Mouse (Mus musculus) cerebellum, postnatal 4 days (tissue): ENCODE data around the gene Gm42906.

ENCODE experiments used
- DNase-seq, 2 experiments: peaks; one replicate each; pipeline ENCODE4 v3.0.0; 2022; ENCODE audit warnings: low spot score in 2 of 2, mixed read lengths in 1 of 2

Gene Gm42906

GRCm38 (mm10) chr5:151108291-151108897, 319.6 kb downstream of the Gm42906 start:
- DNase-seq: no peak

DNA sequence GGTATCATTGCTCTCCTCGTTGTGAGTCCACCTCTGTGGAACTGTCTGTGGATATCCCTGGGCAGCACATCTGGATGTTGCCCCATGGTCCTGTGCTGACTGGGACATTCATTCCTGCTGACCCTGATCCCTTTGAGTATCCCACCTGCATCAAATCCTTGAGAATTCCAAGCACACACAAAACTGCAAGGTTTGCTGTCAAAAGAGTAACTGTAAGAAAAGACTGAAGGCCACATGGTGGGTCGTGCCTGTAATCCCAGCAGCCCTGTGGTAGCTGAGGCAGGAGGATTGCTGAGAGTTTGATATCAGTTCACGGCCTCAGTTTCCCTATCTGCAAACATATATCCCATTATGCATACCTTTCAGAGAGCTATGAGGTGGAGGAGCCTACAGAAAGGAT, 321.1 kb downstream of the Gm42906 start:
- DNase-seq: no peak

DNA sequence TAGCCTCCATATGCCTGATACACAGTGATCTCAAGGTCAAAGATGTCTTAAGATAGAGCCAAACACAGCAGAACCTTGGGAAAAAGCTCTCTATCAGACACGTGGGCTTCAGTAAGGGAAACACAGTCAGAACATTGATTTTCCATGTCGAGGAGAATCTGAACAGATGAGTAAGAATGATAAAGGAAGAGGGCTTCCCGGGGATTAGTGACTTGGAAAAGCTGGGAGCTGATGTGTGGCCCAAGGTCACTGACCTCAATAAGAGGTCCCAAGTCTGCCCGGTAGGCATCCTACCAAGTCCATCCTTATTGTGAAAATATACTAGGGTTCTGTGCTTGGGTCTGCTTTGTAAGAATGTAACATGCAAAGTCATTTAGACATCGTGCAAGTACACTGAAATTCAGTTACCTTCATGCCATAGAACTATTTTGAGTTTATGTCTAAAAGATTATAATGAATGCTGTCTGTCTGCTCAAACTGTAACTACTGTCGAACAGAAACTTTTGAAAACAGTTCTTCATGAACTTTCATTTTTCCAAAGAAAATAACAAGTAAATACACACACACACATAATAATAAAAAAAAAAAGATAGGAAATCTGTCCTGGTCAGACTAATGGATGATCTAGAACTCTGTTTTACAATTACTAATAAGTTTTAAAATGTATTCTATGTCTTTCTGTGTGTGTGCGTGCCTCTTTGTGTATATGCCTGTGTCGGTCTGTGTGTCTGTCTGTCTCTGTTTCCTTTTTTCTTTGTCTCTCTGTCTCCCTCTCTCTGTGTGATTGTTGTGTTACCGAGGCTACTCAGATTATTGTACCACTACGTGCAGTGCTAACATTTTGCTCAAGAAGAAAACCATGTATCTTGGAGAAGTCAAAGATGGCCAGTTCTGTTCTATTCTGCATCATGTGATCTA, 322.6 kb downstream of the Gm42906 start:
- no peak for DNase-seq

DNA sequence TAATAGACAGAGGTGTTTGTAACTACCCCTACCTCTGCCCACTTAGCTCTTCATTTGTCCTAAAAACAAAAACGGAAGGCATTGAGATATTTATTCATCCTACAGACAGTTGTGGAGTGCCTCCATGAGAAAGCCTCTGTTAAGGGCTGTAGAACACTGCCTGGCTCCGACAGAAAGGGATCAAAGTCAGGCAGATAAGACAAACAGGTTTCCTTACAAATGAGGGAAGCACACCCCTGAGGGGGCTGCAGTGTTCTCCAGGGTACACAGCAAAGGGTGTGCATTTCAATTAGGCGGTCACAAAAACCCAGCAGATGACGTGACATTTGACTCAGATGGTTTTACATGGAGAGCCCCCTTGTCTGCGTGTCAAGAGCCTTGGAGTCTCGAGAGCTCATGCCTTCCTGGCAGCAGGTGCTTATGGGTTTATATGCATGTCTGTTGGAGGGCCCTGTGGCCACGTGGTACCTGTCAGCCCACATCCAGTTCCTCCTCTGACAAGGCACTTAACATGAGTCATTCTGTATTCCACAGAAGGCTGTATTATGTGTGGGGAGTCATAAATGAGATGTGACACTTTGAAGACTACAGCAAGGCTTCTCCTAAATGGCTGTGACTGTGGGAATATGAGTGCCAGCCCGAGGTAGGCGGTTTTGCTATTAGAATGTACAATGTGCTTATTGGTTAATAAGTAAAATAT, 323.5 kb downstream of the Gm42906 start:
- no peak for DNase-seq

DNA sequence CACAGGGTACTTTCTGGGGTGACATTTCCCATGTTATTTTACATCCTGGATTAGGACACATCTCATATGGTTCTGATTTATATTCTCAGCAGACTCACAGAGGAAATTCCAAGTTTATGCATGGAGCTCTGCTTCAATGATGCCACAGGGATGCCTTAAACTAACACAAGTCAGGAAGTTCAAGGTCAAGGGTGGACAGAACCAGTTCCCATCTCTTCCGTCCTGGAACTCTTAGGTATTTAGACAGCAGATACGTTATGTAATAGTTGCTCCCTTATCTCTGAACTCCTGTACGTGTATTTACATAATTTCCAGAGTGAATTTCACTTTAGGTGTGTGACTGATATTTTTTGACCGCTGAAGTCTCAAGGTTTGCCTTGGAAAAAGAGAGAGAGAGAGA, 324.7 kb downstream of the Gm42906 start:
- DNase-seq: no peak

DNA sequence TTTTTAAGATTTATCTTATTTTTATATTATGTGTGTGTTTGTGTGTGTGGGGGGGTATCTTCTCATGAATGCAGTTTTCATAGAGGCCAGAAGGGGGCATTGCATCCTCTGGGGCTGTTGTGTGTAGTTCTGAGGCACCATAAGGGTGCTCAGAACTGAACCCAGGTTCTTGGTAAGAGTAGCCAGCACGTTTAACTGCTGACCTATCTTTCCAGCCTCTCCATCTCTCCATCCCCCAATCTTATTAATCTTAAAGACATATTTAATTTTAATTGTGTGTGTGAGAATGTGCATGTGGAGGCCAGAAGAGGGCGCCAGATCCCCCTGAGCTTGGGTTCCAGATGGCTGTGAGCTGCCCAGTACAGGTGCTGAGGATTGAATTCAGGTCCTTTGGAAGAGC, 325.7 kb downstream of the Gm42906 start:
- no peak for DNase-seq

GRCm38 (mm10) chr5:151096012-151096411, 332.0 kb downstream of the Gm42906 start:
- DNase-seq: no peak

- DNase-seq: no peak
Observed at GRCm38 (mm10) chr5:151092886-151093665, 334.9 kb downstream of the Gm42906 start.

DNA sequence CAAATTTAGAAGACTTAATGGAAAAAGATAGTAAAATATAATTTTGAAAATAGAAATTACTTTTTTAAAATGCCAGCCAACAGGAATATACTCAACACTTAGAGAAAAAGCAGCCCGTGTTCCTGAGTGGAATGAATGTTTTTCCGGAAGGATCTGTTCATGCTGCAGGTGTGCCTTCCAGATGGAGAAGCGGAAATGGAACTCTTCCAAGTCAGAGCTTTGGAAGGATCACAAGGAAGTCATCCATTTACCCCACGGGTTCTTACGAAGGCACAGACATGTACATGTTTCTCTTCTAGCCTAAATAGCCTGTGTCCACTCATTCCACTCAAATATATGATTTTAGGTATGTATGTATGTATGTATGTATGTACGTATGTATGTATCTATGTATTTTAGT, 337.0 kb downstream of the Gm42906 start:
- DNase-seq: no peak

- DNase-seq: no peak
Observed at GRCm38 (mm10) chr5:151089201-151089600, 338.8 kb downstream of the Gm42906 start.

DNA sequence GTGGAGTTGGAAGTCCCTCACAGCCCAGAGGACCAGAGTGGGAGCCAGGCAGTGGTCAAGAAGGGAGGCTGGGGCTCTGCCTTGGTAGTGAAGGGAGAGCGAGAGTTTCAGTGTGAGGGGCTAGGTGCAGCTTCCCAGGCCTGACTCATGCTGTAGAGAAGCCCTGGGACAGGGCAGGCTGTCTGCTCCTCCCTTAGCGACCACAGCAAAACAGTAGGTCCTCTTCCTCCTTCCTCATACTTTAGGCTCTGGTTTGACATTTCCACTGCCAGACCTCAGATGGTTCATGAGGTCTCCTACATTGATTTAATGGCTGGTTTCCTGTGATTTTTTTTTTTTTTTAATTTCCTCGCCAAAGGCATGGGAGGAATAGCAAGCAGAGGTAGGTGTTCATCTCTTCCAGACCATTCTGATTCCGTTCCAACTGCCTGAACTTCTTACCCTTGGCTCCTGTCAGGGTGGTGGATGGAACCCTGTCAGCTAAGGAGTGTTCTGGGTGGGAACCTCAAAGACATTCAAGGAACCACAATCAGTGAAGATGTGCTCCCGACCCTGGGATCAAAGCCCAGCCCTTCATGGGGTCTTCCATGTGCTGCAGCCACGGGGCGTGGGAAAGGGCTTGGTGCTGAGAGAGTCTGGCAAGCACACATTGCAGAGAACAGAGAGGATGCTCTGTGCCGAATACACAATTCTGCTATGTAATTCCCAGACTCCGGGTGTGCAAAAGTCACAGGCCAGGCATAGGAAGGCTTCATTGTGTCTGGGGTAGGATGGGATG, 341.3 kb downstream of the Gm42906 start:
- no peak for DNase-seq

- no peak for DNase-seq
Observed at GRCm38 (mm10) chr5:151085749-151086148, 342.2 kb downstream of the Gm42906 start.

- no peak for DNase-seq
Observed at GRCm38 (mm10) chr5:151080276-151080675, 347.7 kb downstream of the Gm42906 start.

DNA sequence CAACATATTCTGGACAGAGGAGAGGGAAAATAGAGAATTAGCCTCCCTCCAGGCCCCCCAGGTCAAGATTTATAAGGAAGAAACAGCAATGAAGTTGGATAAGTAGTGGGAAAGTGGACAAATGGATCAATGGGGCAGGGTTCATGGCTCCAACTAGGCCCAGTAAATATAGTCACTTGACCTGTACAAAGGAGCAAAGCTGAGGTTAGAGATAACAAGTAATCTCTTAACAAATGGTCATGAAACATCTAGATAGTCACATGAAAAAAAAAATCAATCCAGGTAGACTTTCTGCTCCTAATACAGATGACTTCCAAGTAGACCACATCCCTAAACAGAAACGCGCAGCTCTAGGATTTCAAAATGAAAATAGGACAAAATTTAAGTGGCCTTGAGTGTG, 350.0 kb downstream of the Gm42906 start:
- DNase-seq: no peak

GRCm38 (mm10) chr5:151076917-151077316, 351.0 kb downstream of the Gm42906 start:
- no peak for DNase-seq

- no peak for DNase-seq
Observed at GRCm38 (mm10) chr5:151074282-151074681, 353.7 kb downstream of the Gm42906 start.

DNA sequence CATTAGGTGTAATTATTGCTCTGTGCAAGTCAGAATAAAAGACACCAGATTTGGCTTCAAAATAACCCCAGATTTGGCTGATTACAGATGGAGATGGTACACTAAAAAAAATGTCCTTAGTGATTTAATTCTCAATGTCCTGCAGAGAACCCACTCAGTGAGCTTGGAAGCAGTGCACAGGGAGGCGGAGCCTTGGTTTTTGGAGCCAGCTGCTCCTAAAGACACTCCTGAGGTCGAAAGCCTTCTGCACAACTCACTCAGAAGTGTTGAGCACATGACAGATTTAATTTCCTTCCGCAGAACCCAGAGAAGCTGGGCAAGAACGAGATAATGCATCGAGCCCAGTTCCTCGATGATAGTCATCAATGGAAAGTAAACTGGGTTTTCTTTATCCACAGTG, 356.5 kb downstream of the Gm42906 start:
- DNase-seq: no peak

DNA sequence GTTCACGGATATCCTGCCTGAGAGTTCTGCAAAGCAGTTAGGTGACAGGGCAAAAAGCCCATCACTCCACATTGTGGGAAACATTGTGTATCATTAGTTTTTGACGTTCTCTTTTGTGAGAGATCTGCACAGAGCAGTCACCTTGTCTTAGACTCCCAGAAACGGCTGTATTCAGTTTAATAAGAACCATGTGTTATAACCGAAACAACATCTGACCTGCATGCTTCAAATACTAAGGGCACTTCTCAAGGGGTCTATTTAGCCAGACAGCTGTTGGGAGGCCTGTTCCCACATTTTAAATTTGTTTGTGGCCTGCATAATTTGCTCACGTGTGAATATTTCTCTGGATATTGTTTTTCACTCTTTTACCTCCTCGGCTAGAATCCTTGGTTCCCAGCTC, 357.1 kb downstream of the Gm42906 start:
- DNase-seq: no peak

GRCm38 (mm10) chr5:151069569-151069968, 358.4 kb downstream of the Gm42906 start:
- DNase-seq: no peak

DNA sequence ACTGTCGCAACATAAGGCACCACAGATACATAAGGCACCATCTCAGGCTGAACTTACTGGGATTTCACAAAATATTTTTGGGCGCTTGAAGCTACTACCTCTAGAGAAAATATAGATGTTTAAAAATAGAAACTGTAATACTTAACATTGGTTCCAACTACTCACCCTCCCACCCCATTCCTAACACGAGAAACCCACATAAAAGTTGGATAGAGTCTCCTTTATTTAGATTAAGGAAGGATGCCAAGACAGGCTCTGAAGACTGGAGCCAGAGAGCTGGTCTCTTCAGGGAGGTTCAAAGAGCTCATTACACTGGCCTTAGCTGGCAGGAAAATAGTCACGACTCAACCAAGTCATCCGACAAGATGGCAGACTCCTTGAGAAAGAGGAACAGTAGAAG, 361.9 kb downstream of the Gm42906 start:
- no peak for DNase-seq

- DNase-seq: no peak
Observed at GRCm38 (mm10) chr5:151065228-151065627, 362.7 kb downstream of the Gm42906 start.
